Mouse (Mus musculus) midbrain, embryonic 11.5 days (tissue): ENCODE measurements around the gene Thbs1. TPM values are rescaled to one million over a fixed set of nuclear protein-coding genes. Genes with fewer than 3 reads are reported as not detected.

Experiments
- ATAC-seq: fragments of 200-750 bp; cut with Nextera tagmentation; 2 replicates; pipeline ENCODE4 v1.8.0; 2017; ENCODE audit warnings: moderate TSS enrichment, moderate library complexity; ENCODE audit not compliant: low FRiP score
- DNase-seq: peaks from one replicate; pipeline ENCODE4 v3.0.0; 2015; ENCODE audit warnings: low spot score; ENCODE audit errors: missing footprints
- H3K27ac ChIP-seq: fragments of 300-500 bp; sonication (generic); 2 replicates; pipeline ENCODE4 v1.5.1; 2014; ENCODE audit warnings: low read depth, low read length
- H3K27me3 ChIP-seq: fragments of 300-500 bp; sonication (generic); 2 replicates; pipeline ENCODE4 v1.6.1; 2014; ENCODE audit warnings: mild to moderate bottlenecking, low read length, moderate library complexity, mixed read lengths; ENCODE audit not compliant: control insufficient read depth, insufficient read depth
- H3K36me3 ChIP-seq: fragments of 300-500 bp; sonication (generic); 2 replicates; pipeline ENCODE4 v1.6.1; 2014; ENCODE audit warnings: mild to moderate bottlenecking, low read length, moderate library complexity, mixed read lengths; ENCODE audit not compliant: control insufficient read depth, insufficient read depth
- H3K4me1 ChIP-seq: fragments of 300-500 bp; sonication (generic); 2 replicates; pipeline ENCODE4 v1.6.1; 2014; ENCODE audit warnings: low read length; ENCODE audit not compliant: control insufficient read depth, insufficient read depth
- H3K4me2 ChIP-seq: fragments of 300-500 bp; sonication (generic); 2 replicates; pipeline ENCODE4 v1.6.1; 2014; ENCODE audit warnings: mild to moderate bottlenecking, moderate library complexity
- H3K4me3 ChIP-seq: fragments of 300-500 bp; sonication (generic); 2 replicates; pipeline ENCODE4 v1.5.1; 2014; ENCODE audit warnings: low read depth, low read length
- H3K9ac ChIP-seq: fragments of 300-500 bp; sonication (generic); 2 replicates; pipeline ENCODE4 v1.6.1; 2014; ENCODE audit warnings: low read length
- H3K9me3 ChIP-seq: fragments of 300-500 bp; sonication (generic); 2 replicates; pipeline ENCODE4 v1.6.1; 2016; ENCODE audit warnings: low read length; ENCODE audit not compliant: control insufficient read depth
- WGBS: fragments of 180-500 bp; shearing (Covaris S2); extraction: QIAGEN DNeasy Blood & Tissue Kit; methylation state at CpG from one replicate; pipeline ENCODE4 v1.1.7; 2014; 5-methylcytosine and 5-hydroxymethylcytosine counted together
- polyA plus RNA-seq: library from polyadenylated mRNA; unstranded; fragments of >200 nt; fragmentation: Nextera tagmentation; extraction: Ambion mirVana; gene quantifications from 2 replicates; pipeline ENCODE4 v1.2.1, GENCODE M21; 2014

Thbs1 gene
- 37.4 and 42.0 TPM in 2 replicates for polyA plus RNA-seq

- peak; percentile 71 for ATAC-seq
- Histone ChIP-seq H3K4me1 (peaks cover 8% of the 10 kb centered on the region), H3K4me2 (peak within 1 kb of the TSS; percentile 94), H3K9me3 (no peaks in the 10 kb centered on the region), H3K4me3 (peak within 1 kb of the TSS; percentile 47), H3K27me3 (peaks cover 6% of the 10 kb centered on the region; the same call in 1 of the 2 replicates), H3K27ac (no peak within 1 kb of the TSS), H3K36me3 (no peaks in the 10 kb centered on the region; the same call in 1 of the 2 replicates), H3K9ac (peak within 1 kb of the TSS; percentile 59)
- under 1% methylated on average over 34 of the region's 36 CpGs for WGBS
- peak; percentile 97 for DNase-seq
Observed at GRCm38 (mm10) chr2:118111488-118112131, at the start of gene Thbs1. TSS of gene Thbs1 (plus strand) at chr2:118111876.

- H3K36me3 ChIP-seq: no peaks in the 10 kb centered on the region
- H3K27me3 ChIP-seq: no peaks in the 10 kb centered on the region
- H3K9ac ChIP-seq: no peak overlapping the region
- H3K4me1 ChIP-seq: no peaks in the 10 kb centered on the region
- no peak overlapping the region for H3K4me2 ChIP-seq
- DNase-seq (no peak), ATAC-seq (no peak)
- no peak overlapping the region for H3K27ac ChIP-seq
- 87% methylated on average over 11 of the region's 11 CpGs for whole genome bisulfite sequencing
- H3K9me3 ChIP-seq: no peaks in the 10 kb centered on the region
- H3K4me3 ChIP-seq: no peak overlapping the region
Observed at GRCm38 (mm10) chr2:118064121-118064764, 47.4 kb upstream of the Thbs1 start.

- H3K9ac ChIP-seq: no peak overlapping the region
- no peak overlapping the region for H3K27ac ChIP-seq
- no peaks in the 10 kb centered on the region for H3K9me3 ChIP-seq
- H3K36me3 ChIP-seq: no peaks in the 10 kb centered on the region
- no peak for DNase-seq
- no peaks in the 10 kb centered on the region for H3K4me1 ChIP-seq
- 85% methylated on average over 8 of the region's 8 CpGs for WGBS
- H3K27me3 ChIP-seq: no peaks in the 10 kb centered on the region
- no peak for ATAC-seq
- no peak overlapping the region for H3K4me2 ChIP-seq
- no peak overlapping the region for H3K4me3 ChIP-seq
Observed at GRCm38 (mm10) chr2:118066065-118066770, 45.5 kb upstream of the Thbs1 start.

GRCm38 (mm10) chr2:118069975-118070374 lies 41.7 kb upstream of the Thbs1 start:
- H3K27ac ChIP-seq: no peak overlapping the region
- WGBS: 87% methylated on average over 5 of the region's 5 CpGs
- ATAC-seq: no peak
- H3K9me3 ChIP-seq: no peaks in the 10 kb centered on the region
- no peak overlapping the region for H3K4me3 ChIP-seq
- no peak overlapping the region for H3K4me2 ChIP-seq
- DNase-seq: no peak
- H3K4me1 ChIP-seq: no peaks in the 10 kb centered on the region
- no peaks in the 10 kb centered on the region for H3K36me3 ChIP-seq
- no peaks in the 10 kb centered on the region for H3K27me3 ChIP-seq
- H3K9ac ChIP-seq: no peak overlapping the region

GRCm38 (mm10) chr2:118072811-118073372 lies 38.8 kb upstream of the Thbs1 start:
- ATAC-seq (no peak), DNase-seq (no peak)
- no peaks in the 10 kb centered on the region for H3K27me3 ChIP-seq
- H3K4me1 ChIP-seq: no peaks in the 10 kb centered on the region
- H3K9me3 ChIP-seq: no peaks in the 10 kb centered on the region
- no peak overlapping the region for H3K4me3 ChIP-seq
- H3K36me3 ChIP-seq: no peaks in the 10 kb centered on the region
- no peak overlapping the region for H3K9ac ChIP-seq
- WGBS: 90% methylated on average over 7 of the region's 7 CpGs
- H3K4me2 ChIP-seq: no peak overlapping the region
- H3K27ac ChIP-seq: no peak overlapping the region

- no peaks in the 10 kb centered on the region for H3K36me3 ChIP-seq
- no peak overlapping the region for H3K9ac ChIP-seq
- DNase-seq (no peak), ATAC-seq (no peak)
- H3K4me3 ChIP-seq: no peak overlapping the region
- H3K9me3 ChIP-seq: no peaks in the 10 kb centered on the region
- H3K27me3 ChIP-seq: no peaks in the 10 kb centered on the region
- 27% methylated on average over 2 of the region's 2 CpGs for WGBS
- no peaks in the 10 kb centered on the region for H3K4me1 ChIP-seq
- no peak overlapping the region for H3K4me2 ChIP-seq
- no peak overlapping the region for H3K27ac ChIP-seq
Observed at GRCm38 (mm10) chr2:118074030-118074429, 37.6 kb upstream of the Thbs1 start.

- DNase-seq: no peak
- Histone ChIP-seq H3K4me2 (no peak overlapping the region), H3K9me3 (no peaks in the 10 kb centered on the region), H3K36me3 (no peaks in the 10 kb centered on the region), H3K4me1 (no peaks in the 10 kb centered on the region), H3K27me3 (no peaks in the 10 kb centered on the region), H3K4me3 (no peak overlapping the region), H3K9ac (no peak overlapping the region), H3K27ac (no peak overlapping the region)
- no peak for ATAC-seq
- WGBS: 88% methylated on average over 4 of the region's 4 CpGs
Observed at GRCm38 (mm10) chr2:118075165-118075564, 36.5 kb upstream of the Thbs1 start.

- WGBS: 82% methylated on average over 4 of the region's 4 CpGs
- H3K4me3 ChIP-seq: no peak overlapping the region
- no peaks in the 10 kb centered on the region for H3K4me1 ChIP-seq
- no peaks in the 10 kb centered on the region for H3K9me3 ChIP-seq
- no peaks in the 10 kb centered on the region for H3K36me3 ChIP-seq
- no peak overlapping the region for H3K9ac ChIP-seq
- ATAC-seq (no peak), DNase-seq (no peak)
- no peaks in the 10 kb centered on the region for H3K27me3 ChIP-seq
- H3K27ac ChIP-seq: no peak overlapping the region
- H3K4me2 ChIP-seq: no peak overlapping the region
Observed at GRCm38 (mm10) chr2:118079131-118079530, 32.5 kb upstream of the Thbs1 start.

GRCm38 (mm10) chr2:118081581-118081980 lies 30.1 kb upstream of the Thbs1 start:
- 80% methylated on average over 5 of the region's 5 CpGs for WGBS
- DNase-seq: no peak

More at GRCm38 (mm10) chr2:118081581-118081980, 30.1 kb upstream of the Thbs1 start:
- Histone ChIP-seq H3K27me3 (no peaks in the 10 kb centered on the region), H3K4me2 (no peak overlapping the region), H3K9me3 (no peaks in the 10 kb centered on the region), H3K9ac (no peak overlapping the region), H3K27ac (no peak overlapping the region), H3K4me1 (no peaks in the 10 kb centered on the region), H3K4me3 (no peak overlapping the region), H3K36me3 (no peaks in the 10 kb centered on the region)
- ATAC-seq: no peak
